Mouse (Mus musculus) erythroblast, adult 5-6 weeks (primary cell): ENCODE data around the gene Nip7. TPM values are rescaled to one million over a fixed set of nuclear protein-coding genes. Genes with fewer than 3 reads are reported as not detected.
A peak's percentile ranks its signal among the peaks of the same experiment; 100 is the strongest.
"Not testable (repeated sequence)": the region's sequence is repeated elsewhere in the genome, so short reads cannot be mapped to it uniquely, and the experiment has no call there.

ENCODE experiments used
- ATAC-seq: replicated peaks from 2 replicates; pipeline ENCODE4 v1.8.0; 2016; ENCODE audit warnings: moderate number of reproducible peaks, mild to moderate bottlenecking, moderate TSS enrichment, inconsistent platforms; ENCODE audit not compliant: poor library complexity, low FRiP score, severe bottlenecking
- total RNA-seq, 2 experiments: library from RNA; stranded (forward) in 1 of 2; stranded (reverse) in 1 of 2; fragments of 150-400 nt in 1 of 2; fragments of 200-764, 138-1000 nt in 1 of 2; gene quantifications; 2 replicates each; pipeline versions ENCODE4 v1.2.3 to v1.2.4; 2015 to 2017; ENCODE audit warnings: low replicate concordance in 2 of 2

Gene Nip7
- total RNA-seq, 2 experiments from 2014 or later = 8.9 to 22.5 TPM

GRCm38 (mm10) chr8:107062613-107063012 lies 5.9 kb downstream of the Nip7 start:
- ATAC-seq = no peak

- ATAC-seq = peak; percentile 76
Observed at GRCm38 (mm10) chr8:107065511-107066496, 9.1 kb downstream of the Nip7 start, which contains the start of gene Tmed6. Tmed6 (minus strand) TSS chr8:107065644.

- ATAC-seq = no peak
Observed at GRCm38 (mm10) chr8:107073706-107074105, 17.0 kb downstream of the Nip7 start.

GRCm38 (mm10) chr8:107074128-107074527 lies 17.5 kb downstream of the Nip7 start:
- no peak for ATAC-seq

GRCm38 (mm10) chr8:107076239-107076888 lies 19.7 kb downstream of the Nip7 start:
- ATAC-seq = no peak

GRCm38 (mm10) chr8:107085358-107085757 lies 28.7 kb downstream of the Nip7 start:
- no peak for ATAC-seq

- no peak for ATAC-seq
Observed at GRCm38 (mm10) chr8:107086018-107086417, 29.3 kb downstream of the Nip7 start.

- no peak for ATAC-seq
Observed at GRCm38 (mm10) chr8:107088526-107089063, 31.9 kb downstream of the Nip7 start.

- no peak for ATAC-seq
Observed at GRCm38 (mm10) chr8:107090531-107090930, 33.9 kb downstream of the Nip7 start.

- ATAC-seq = no peak; the same call in 1 of the 2 replicates
Observed at GRCm38 (mm10) chr8:107095717-107096365, 39.2 kb downstream of the Nip7 start.

- ATAC-seq = peak; percentile 84
Observed at GRCm38 (mm10) chr8:107096366-107097036, 39.8 kb downstream of the Nip7 start, which contains the start of gene Terf2. Terf2 (minus strand) TSS chr8:107096547.

GRCm38 (mm10) chr8:107100635-107101034 lies 44.0 kb downstream of the Nip7 start:
- no peak for ATAC-seq

- peak; percentile 88 for ATAC-seq
Observed at GRCm38 (mm10) chr8:107104547-107104946, 47.9 kb downstream of the Nip7 start.

- not testable (repeated sequence) for ATAC-seq
Observed at GRCm38 (mm10) chr8:107108089-107108488, 51.4 kb downstream of the Nip7 start.

- ATAC-seq = no peak
Observed at GRCm38 (mm10) chr8:107108978-107109720, 52.5 kb downstream of the Nip7 start.

- no peak for ATAC-seq
Observed at GRCm38 (mm10) chr8:107109816-107110435, 53.2 kb downstream of the Nip7 start.
